Mouse (Mus musculus): ENCODE data around the gene Lzts2.
A peak's percentile ranks its signal among the peaks of the same experiment; 100 is the strongest.

Lzts2 gene

GRCm38 (mm10) chr19:45047935-45048643 lies 33.9 kb downstream of the Lzts2 start:
- DNase-seq (ENCODE audit: extremely low read depth, insufficient read length, low spot score) = peak; percentile 76

GRCm38 (mm10) chr19:45048644-45049365 lies 34.6 kb downstream of the Lzts2 start:
- DNase-seq (ENCODE audit: extremely low read depth, insufficient read length, low spot score) = no peak

DNA sequence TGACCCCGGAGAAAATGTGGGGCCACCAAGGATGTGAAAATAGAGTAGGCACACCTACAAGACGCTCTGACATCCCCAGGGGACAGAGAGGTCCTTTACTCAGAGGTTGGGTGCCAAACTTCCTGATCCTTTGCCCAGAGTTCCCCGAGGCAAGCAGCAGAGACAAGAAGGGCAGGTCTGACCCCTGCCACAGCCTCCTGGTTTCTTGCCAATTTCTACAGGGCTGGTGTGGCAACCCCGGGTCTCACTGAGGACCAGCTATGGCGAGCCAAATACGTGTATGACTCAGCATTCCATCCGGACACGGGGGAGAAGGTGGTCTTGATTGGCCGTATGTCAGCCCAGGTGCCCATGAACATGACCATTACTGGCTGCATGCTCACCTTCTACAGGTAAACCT lies 35.3 kb downstream of the Lzts2 start:
- peak; percentile 58 for DNase-seq (ENCODE audit: extremely low read depth, insufficient read length, low spot score)

DNA sequence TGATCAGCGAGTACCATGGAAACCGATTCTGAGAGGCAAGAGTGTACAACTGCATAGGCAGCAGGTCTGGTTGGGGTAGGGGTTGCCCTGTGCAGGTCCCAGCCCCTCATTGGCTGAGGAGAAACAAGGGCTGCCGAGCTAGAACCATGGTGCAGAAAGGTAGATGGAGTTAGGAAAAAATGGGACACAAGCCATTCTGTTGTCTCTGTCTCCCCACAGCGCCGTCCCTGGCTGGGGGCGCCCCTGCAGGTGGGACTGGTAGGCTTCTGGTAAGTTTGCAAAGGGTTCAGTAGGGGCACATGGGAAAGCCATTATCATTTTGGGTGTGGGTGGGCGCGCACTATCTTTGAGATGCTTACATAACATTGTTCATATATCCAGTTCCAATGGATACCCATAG lies 39.2 kb downstream of the Lzts2 start:
- DNase-seq (ENCODE audit: extremely low read depth, insufficient read length, low spot score) = no peak

- DNase-seq (ENCODE audit: extremely low read depth, insufficient read length, low spot score) = peak; percentile 71
These were observed 40.9 kb downstream of the Lzts2 start for GRCm38 (mm10) chr19:45054892-45055690.

- no peak for DNase-seq (ENCODE audit: extremely low read depth, insufficient read length, low spot score)
These were observed 42.1 kb downstream of the Lzts2 start for GRCm38 (mm10) chr19:45056364-45056763.

DNA sequence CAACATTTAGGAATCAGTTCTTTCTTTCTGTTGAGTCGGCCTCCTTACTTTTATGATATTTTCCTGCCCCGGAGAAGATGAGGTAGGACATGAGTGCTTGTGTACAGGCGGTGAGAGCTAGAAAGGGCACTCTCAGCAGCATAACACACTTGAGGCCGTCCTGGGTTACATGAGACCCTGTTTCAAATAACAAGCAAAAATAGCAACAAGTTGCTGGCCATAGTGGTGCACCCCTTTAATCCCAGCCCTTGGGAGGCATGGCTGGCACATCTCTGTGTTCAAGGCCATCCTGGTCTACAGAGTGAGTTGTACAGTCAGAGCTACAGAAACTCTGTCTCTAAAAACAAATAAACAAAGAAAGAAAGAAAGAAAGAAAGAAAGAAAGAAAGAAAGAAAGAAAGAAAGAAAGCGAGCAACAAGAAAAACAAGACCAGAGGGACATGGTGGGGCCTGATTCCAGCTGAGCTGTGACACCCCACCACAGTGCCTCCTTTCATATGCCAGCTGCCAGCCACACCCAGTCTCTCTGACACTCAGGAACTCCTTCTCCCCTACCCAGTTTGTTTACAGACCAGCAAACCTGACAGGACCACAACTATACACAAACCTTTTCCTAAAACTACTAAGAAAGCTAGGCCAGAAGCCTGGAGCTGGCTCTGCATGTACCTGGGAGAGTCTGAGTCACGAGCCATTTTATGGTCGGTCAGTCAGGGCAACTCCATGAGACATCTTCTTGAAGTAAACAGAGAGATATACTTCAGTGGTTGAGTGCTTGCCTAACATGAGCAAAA lies 42.9 kb downstream of the Lzts2 start:
- no peak for DNase-seq (ENCODE audit: extremely low read depth, insufficient read length, low spot score)

- DNase-seq (ENCODE audit: extremely low read depth, insufficient read length, low spot score) = no peak
These were observed 43.5 kb downstream of the Lzts2 start for GRCm38 (mm10) chr19:45057724-45058112.

DNA sequence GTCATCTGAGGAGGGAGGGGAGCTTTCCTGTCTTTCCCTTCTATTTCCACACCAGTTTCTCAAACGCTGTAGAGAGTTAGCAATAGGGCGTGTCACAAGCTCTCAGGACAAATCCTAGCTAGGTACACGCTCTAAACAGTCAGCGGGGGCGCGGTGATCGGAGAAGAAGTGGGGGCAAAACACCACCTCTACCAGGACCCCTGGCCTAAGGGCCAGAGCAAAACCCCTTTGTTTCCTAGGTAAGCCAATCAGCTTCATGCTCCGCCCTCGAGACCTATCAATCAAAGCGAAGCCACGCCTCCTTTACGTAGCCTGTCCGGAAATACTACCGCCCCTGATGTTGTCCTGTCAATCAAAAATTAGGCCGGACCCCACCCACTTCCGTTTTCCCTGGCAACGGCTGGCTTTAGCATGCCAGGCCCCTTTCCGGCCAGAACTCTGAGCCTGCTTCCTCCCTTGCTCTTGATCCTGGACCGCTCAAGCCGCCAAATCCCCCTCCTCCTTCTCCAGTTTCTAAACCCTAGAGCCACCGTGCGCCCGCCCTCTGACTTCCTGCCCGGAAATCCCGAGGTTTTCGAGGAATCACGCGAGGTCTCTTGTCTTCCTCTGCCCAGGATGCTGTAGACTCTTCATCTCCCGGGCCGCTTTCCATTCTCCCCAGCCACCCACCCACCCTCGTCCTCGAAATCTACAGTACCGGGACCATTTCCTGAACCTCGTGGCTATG lies 44.1 kb downstream of the Lzts2 start:
- DNase-seq (ENCODE audit: extremely low read depth, insufficient read length, low spot score) = peak; percentile 91

GRCm38 (mm10) chr19:45058841-45059240 lies 44.6 kb downstream of the Lzts2 start:
- DNase-seq (ENCODE audit: extremely low read depth, insufficient read length, low spot score) = no peak

- no peak for DNase-seq (ENCODE audit: extremely low read depth, insufficient read length, low spot score)
These were observed 49.5 kb downstream of the Lzts2 start for GRCm38 (mm10) chr19:45063565-45064292.

DNA sequence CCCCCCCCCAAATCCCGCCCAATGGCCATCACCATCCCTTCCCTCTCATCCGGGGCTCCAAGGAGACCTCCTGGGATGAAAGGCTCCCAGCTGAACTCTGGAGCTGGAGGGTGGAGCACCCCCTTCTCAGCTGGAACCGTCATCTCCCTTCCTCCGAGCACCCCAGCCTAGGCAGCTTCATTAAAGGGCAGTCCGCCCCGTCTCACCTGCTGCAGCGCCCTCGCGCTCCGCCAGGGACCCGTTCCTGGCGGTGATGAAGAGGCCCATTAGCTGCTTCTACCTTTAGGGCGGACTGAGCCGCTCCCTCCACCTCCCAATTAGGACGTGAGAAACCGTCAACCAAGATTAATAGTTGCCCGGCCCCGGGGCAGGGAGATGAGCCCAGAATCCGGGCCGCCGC lies 51.0 kb downstream of the Lzts2 start:
- DNase-seq (ENCODE audit: extremely low read depth, insufficient read length, low spot score) = no peak

GRCm38 (mm10) chr19:45067170-45067569 lies 53.0 kb downstream of the Lzts2 start:
- no peak for DNase-seq (ENCODE audit: extremely low read depth, insufficient read length, low spot score)

GRCm38 (mm10) chr19:45067758-45068510 lies 53.7 kb downstream of the Lzts2 start:
- DNase-seq (ENCODE audit: extremely low read depth, insufficient read length, low spot score) = no peak

DNA sequence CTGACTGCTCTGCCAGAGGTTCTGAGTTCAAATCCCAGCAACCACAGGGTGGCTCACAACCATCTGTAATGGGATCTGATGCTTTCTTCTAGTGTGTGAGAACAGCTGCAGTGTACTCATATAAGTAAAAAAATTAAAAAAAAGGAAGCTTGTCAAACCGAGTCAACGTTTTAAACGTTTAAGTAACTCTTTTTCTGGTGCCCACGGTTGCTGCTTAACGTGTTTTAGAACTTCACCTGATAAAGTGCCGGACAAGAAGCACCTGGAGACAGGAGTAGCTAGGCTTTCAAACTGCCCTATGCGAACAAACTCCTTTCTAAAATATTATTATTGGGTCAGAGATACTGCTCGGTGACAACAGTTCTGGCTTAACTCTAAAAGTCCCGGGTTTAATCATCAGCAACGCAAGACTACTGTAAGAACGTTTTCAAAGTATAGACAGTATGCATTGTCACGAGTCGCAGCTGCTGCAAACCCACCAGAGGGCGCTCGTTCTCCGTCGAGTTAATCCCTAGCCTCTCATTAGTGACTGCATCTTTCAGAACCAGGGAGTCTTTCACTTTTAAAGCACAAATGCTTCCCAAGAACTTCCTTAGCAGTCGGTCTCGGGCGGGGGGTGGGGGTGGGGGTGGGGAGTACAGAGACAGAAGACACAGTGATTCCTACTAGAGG lies 59.8 kb downstream of the Lzts2 start:
- peak; percentile 63 for DNase-seq (ENCODE audit: extremely low read depth, insufficient read length, low spot score)

DNA sequence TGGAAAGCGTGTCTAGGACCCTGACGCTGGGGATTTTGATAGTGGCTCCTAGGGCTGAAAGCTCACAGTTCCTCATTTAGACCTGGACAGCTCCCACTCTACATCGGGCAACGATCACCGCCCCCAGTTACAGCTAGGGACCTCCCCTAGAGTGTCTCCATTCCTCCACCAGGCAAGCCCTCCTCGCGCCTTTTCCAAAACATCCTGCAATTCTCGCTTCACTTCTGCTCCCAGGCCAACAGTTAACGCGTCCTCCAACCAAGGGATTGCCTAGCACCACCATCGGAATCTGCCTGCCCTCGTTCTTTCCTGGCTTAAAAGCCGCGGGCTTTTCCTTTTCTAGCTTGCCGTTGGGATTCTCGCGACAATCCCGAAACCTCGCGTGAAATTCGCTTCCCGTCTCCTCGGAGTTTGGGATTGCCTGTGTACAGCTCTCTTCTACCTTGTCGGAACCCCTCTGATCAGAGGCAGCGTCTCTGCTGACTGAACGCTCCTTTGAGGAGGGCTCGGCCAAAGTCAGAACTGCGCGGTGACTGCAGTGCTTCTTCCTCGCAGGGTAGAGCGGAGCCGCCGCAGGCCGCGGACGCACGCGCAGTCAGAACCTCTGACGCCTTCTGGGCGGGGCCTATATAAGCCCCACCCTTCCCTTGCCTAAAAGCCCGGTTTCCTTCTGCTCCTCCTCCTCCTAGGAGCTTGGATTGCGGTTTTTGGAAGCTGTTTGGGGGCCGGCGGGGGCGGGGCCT lies 60.5 kb downstream of the Lzts2 start, which contains the start of gene Kazald1:
Gene Kazald1 (plus strand): TSS at position 662 of the 743 bp plus-strand sequence.
- peak; percentile 94 for DNase-seq (ENCODE audit: extremely low read depth, insufficient read length, low spot score)

DNA sequence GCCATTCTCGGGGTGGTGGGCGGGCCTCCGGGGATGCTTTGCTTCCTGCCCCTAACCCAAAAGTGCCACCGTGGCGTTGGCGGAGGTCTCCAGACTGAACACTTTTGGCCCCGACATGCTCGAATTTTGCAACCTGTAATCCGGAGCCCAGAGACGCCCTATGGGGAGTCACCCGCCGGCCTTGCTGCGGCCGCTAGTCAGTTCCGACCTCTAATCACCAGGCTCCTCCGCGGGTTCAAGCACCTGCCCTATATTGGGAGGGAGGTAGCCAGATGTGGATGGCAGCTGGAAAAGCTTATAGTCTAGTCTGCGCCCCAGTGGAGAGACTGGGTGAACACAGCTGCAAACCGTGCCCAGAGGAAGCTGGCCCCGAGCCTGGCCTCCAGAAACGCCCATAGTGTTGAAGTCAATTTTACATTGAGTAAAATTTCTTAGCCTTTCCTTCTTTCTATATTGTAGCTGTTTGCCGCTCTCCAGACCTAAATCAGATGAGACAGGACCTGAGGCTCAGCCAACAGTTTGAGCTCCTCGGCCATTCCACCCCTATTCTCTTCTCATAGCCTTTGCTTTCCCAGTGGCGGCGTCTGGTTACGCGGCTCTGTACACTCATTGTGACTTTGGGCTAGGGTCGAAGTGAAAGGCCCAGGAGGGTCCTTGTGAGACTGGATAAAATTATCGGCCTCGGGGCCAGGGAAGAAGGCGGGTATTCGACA lies 61.3 kb downstream of the Lzts2 start:
- DNase-seq (ENCODE audit: extremely low read depth, insufficient read length, low spot score) = no peak
